Mouse (Mus musculus): ENCODE data around the gene C1qtnf3.

C1qtnf3 gene

DNA sequence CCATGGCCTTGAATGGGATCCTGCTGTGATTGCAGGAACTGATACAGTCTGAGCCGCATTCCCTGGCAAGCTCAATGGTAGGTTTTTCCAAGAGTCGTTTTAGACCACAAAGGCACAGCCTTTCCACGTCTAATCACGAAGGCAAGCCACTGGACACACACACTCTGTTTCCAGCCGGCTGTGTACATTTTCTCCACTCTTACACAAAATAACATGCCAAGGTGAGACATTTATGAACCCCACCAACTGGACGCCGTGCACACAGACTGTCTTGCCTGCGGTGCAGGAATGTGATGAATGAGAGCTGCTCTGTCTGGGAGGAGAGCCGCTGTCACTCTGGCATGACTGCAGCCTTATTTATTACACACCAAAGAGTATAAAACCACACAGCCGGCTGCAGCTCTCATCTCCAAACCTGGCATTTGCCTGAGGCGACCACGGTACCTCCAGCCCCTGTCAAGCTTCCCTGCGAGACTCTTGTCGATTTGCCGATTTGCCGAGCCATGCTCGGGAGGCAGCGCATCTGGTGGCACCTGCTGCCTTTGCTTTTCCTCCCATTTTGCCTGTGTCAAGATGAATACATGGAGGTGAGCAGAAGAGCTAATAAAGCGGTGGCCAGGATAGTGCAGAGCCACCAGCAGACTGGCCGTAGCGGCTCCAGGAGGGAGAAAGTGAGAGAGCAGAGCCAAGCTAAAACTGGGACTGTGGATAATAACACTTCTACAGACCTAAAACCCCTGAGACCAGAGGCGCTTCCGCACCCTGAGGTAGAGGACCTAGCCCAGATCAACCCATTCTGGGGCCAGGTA is at the start of gene C1qtnf3:
C1qtnf3 (plus strand) TSS at position 382 of the 809 bp plus-strand sequence.
- DNase-seq: peak; percentile 32

DNA sequence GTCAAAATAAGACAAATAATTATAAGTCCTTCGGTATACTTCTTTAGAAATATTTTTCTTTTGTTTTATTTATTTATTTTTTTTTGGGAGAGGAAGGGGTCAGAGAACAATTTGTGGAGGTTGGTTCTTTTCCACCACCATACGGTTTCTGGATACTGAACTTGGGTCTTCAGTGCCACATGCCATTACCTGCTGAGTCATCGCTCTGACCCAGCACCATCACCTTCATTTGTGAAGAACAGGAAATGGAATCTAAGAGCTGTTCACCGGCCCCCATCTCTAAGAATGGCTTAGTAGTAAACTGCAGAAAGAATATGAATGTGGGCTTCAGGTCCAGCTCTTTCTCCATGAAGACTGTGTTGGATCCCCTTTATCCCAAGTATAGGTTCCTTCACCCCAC is 49.8 kb upstream of the C1qtnf3 start:
- no peak for DNase-seq

DNA sequence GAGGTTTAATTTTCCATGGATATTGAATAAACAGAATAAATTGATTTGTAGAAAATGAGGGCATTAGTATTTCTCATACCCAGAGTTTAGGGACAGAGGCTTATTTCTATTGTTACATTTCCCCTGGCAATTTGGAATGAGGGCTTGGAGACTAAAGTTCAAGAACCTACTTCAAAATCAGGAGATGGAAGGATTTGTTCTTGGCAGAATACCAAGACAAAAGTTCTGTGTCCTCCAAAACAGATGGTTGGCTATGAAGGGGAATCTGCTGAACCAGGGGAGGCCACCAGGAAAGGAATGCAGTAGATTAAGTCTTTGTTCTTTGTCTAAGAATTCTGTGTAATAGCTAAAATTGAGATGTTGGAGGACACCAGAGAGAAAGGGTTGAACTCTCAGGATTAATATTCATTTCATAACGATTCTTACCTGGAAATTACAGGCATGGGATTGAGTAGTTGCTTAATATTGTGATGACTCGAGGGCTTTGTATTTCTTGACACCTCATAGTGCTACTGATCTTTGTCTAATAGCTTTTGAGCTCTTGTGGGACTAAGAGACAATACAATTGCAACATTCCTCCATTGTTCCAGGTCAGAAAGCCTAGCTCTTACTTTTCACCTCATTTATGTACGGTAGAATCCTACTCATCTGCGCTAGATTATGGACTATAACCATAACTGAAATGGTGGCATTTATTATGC is 35.4 kb upstream of the C1qtnf3 start:
- DNase-seq: no peak

DNA sequence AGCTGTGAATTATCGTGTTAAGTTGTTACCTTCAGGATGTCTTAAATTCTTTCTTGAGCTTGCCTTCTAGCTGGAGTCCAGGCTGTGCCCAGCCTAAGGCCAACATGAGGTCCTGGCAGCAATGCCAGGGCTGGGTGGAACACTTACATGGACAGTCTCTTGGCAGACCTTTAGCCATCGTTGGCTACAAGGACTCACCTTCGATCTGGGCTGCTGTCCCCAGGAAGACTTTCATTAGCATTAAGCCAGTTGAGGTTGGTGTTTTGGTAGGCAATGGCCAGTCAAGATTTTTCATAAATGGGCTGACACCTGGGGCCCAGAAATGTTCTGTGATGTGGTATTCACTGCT is 34.8 kb upstream of the C1qtnf3 start:
- DNase-seq: no peak

DNA sequence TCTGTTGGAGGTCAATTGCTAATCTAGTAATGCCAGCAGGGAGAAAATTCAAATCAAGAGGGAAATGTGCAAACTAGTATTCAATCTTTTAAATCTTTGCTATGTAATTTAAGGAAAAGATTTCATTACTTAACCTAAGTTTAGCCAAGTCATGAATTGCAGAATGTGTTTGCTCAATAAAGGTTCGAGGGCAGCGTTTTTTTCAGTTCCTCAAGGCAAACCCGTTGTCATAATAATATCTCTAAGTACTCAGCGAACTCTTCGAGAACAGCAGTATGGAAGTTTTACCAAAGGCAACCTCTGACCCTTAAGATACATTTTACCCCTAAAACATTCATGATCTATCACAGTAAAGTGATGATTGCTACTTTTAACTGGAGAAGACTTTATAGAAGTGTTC is 31.9 kb upstream of the C1qtnf3 start:
- DNase-seq: no peak

DNA sequence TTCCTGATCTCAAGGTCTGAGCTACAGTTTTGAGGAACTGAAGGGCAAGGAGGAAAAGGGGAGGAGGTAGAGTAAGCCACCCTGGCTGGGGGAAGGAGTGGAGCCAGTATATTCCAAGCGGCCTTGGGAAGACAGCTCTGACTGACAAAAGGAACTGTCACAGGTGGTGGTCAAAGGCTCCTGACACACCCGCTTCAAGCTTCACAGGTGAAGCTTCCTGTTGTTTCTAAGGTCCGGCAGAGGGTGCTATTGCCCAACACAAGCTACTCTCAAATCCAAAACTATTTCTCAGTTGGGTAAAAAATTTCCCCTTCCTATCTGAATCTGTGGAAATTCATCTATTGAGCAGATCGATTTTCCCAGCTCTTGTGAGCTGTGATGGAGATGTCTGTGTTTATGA is 31.1 kb upstream of the C1qtnf3 start:
- DNase-seq: peak; percentile 43

DNA sequence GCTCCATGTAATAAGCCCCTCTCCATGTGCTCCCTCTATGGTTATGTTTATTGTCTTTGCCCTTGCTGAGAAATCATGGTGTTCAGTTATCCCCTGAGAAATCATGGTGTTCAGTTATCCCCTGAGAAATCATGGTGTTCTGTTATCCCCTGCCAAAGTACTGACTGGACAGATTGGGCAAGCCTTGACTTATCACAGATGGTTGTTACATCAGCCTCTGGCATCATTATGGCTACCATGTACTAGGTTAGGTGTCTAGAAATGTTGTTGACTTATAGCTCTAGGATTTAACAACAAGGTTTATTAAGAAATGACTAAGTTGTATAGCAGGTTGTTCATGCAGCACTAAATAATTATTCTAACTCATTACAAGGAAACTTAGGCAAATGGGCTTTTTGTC is 30.1 kb upstream of the C1qtnf3 start:
- no peak for DNase-seq

DNA sequence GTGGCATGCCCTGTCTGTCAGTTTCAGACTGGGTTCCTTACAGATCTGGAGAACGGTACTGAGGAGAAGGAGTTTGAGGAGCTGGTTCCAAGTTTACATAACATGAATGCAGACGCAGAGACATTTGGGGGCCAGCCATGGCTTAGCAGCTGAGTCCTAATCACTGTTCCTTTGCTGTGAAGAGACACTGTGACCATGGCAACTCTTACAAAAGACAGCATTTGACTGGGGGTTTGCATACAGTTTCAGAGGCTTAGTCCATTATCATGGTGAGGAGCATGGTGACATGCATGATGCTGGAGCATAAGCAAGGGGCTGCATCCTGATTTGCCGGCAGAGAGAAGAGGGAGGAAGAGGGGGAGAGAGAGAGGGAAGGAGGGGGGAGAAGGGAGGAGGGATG is 29.6 kb upstream of the C1qtnf3 start:
- no peak for DNase-seq

DNA sequence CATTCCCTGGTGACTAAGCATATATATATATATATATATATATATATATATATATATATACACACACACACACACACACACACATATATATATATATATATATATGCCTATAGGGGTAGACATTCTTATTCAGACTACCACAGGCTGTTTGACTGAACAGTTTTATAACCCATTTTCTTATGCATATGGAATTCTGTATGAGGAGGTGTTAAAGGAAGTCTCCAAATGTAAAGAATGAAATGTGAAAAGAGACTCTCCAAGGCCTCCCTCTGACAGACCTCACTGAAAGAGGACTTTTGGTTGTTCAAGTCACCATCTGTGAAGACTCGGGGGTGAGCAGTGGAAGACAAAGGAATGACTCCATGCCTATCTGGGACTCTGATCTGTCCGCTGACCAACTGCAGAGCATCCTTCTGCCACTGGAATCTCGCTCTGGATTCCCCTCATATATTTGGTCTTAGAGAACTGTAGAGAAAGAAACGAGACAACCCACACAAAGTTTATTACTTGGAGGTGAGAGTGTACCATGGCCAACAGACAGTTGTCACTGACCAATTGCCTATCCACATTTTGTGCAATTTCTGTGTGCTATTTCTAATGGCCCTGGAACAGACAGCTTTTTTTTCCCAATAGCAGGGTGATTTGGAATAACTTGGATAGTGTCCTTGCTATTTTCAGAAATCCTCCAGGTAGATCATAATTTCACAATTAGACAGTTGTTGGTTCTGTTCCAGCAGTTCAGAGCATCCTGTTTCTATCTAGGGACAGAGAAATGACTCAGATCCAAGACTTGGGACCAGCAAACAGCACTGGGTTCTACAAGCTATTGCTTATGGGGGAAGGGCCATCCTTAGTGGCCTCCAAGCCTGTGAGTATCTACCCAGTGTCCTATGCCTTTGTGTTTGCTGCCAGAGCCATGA is 28.8 kb upstream of the C1qtnf3 start:
- DNase-seq: no peak

DNA sequence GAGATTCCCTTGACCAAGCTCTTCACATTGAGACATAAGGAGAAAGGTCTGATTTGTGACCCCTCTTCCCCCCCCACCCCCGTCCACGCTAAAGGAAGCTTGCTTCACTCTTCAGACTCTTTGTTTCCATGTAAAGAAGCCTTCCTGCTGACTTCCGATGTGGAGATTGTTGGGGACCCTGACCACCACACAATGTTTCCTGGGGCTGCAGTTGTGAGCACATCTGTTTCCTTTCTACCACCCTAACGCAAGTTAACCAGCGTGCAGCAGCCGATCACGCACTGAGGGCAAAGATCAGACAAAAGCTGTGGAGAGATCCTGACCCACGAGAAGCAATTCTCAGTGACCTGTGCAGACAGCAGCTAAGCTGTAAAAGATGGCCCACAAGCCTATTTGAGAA is 24.8 kb upstream of the C1qtnf3 start:
- no peak for DNase-seq

DNA sequence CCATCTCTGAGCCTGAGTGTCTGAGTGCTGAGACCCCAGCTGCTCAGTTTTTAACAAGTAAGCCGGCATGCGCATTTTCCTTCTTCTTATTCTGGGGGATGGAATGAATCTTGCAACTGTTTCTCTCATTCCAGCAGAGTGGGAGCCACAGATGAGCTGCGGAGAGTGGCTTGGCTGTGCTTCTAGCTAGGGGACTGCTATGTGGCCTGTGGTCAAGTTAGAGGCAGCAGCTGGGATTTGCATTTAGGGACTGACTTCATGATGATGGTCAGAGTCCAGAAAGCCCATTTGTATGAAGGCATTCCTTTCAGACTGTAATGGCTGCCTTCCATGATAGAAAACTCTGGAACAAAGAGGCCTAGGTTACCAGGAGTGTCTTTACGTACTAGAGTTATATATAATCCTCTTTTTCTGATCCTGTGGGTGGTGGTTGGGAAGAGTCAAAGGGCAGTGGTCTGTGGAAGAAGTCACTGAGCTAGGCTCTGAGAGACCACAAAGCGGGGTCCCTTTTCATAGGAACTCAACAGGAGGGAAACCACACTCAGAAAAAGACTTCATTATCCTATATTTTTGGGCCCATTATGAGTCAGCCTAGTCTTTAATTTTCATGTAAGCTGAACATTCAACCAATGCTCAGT is 23.4 kb upstream of the C1qtnf3 start:
- no peak for DNase-seq

DNA sequence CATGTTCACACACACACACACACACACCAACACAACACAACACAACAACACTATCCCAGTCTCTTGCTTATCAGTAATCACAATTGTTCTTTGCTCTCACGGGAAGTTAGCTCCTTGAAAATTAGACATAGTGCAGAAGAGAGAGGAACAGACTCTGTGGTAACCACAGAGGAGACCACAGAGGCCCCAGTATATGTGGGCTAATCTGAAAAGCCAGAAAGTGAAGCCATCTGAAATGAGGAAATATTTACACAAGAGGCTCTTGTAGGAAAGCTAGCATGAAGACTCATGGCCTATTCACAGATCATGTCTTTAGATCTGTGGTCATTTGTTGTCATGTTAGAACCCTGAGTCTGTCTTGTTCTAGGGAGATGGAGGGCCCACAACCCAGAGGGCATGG is 18.2 kb upstream of the C1qtnf3 start:
- no peak for DNase-seq

DNA sequence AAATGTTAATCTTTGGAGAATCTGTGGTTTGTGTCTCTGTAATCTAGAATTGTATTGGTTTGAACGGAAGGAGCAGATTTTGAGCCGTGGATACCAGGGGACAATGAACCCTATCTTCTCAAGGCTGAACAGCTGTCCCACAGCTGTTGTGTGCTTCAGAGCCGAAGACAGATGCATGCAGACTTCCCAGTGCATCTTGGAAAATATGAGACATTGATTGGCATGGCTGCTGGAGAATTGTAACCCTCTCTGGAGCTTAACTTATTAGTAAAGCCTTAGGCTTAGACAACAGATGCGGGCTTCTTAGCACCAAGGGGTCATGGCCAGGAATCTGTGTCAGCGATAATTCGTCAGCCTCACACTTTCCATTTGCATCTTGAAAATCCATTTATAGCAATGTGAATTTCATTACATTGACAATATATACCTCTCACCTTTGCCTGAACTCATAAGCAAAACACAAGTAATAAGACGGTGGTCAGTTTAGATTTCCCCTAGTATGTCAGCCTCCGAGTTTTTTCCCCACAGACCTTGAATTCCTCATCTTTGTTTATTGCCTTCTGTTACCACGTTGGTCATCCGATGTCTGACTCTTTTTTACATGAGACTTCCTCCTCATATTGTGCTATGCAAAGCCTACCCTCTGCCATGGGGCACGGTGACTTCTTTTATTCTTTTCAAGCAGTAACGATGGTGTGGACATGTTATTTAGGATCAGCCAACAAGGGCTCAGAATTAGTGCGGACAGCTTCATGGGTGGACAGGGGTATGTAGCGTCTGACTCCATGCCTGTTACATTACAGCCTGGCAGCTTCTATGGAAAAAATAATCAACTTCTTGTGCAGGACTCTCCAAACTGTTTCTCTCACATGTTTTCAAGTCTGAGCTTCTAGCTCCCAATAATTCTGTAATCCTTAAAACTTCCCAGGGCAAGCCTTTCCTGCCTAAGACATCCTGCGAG is 11.7 kb upstream of the C1qtnf3 start:
- DNase-seq: peak; percentile 48

DNA sequence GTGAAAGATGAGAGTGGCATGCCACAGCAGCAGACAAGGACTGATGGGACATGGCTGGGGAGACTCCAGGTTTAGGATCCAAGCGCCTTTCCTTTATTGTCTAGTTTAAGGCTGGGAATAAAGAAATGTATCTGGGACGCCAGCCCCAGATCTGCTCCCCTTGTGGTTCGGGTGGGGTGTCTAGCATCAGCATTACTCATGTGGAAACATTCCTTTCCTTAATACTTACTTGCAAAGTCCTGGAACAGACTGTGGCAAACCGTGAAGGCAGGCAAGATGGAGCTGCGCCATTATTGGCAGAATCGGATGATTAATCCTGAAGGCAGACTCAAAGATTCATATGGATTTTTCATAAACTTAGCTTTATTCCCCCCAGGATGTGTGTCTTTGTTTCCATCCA is 10.2 kb upstream of the C1qtnf3 start:
- DNase-seq: no peak

DNA sequence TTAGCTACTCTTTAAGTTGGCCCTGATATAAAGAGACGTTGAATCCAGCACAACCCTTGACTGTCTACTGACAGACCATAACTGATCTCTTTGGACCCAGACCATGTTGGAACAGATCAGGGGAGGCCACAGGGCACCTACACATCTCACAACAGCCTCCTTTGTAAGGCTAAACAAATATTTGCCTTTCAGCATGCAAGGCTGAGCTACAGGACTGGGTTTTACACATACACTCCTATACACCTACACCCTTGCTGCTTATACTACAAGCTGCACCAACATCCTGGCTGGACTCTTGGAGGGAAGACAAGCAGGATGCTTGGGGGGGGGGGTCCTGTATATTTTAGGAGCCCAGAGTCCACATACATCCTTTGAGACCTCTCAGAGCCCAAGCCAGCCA is 4.3 kb upstream of the C1qtnf3 start:
- no peak for DNase-seq

DNA sequence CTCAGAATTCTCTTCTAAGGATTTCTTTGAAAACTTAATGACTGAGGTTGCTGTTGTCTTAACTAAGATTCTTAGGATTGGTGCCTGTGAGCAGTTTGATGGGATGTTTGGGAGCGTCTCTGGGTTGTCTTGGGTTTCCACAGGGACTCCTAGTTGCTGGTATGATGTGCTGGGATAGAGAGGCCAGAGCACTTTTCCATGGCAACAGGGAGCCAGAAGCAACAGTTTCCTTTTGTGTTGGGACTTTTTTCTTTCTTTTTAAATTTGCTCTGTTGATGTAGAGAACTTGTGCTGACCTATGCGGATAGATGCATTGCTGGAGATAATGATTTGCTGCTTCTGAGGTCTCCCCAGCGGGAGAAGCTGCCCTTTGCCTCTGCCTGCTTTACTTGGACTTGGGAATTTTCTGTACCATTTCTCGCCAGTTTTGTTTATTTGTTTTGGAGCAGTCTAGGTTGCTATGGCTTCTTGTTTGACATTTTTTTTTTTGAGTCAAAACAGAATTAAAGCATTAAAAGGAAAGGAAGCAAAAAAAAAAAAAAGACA is 701 bp downstream of the C1qtnf3 start:
- no peak for DNase-seq

DNA sequence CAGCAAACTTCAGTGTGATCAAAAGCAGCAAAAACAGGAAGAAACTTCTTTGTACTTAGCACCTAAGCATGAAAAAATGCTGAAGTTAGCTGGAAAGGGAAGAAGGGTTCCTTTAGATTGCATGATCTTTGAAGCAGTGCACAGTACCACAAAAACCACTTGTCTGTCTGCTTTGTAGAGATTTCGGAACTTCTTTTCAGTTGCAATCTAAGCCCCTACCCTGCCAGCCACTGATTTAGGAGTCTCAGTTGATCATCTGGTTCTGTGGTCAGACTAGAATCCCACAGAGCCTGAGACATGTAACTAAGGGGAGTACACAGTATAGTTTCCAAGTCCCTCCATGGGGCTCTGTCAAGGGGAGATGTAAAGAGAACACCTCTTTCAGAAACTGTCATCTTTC is 1.3 kb downstream of the C1qtnf3 start:
- DNase-seq: no peak

DNA sequence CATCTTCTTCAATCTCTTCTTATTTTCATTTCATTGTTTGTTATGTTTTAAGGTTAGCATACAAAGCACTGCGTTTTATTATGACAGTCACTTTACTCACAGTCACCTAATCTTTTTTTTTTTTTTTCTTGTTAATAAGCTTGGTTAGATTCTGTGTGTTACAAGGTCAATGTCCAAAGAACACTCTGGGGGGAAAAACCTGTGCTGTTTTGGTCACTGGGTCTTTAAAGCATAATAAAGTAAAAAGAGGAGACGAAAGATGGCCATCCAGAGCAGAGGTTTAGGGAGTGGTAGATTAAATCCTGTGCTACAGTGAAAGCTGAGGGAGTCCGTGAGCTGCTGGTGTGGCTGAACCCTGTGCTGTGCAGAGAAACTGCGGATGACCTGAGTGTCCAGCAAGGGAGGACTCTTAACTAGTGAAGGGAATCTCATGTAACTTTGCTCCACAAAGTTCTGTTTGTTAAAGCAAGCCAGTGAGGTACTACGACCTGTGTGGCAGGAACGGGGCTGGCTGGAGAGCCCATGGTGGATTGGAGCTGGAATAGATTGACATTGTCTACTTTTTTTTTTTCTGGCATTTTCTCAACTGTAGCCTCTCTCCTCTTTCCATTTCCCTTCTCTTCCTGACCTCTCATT is 2.4 kb downstream of the C1qtnf3 start:
- DNase-seq: no peak

DNA sequence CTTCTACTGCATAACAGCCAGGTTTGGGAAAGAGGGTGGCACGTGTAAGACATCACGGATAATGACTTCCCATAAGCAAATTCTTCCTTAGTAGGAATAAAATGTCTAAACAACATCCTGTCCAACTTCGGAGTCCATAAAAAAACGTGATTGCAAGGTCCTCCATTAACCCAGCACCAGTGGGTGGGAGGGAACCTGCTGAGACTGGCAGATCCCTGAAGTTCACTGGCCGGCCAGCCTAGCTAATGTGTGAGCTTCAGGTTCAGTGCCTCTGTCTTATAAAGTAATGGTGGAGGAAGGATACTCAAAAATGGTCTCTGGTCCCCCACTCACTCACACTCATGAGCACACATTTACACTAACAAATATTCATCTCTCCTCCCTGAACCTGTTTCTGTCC is 3.0 kb downstream of the C1qtnf3 start:
- DNase-seq: no peak

DNA sequence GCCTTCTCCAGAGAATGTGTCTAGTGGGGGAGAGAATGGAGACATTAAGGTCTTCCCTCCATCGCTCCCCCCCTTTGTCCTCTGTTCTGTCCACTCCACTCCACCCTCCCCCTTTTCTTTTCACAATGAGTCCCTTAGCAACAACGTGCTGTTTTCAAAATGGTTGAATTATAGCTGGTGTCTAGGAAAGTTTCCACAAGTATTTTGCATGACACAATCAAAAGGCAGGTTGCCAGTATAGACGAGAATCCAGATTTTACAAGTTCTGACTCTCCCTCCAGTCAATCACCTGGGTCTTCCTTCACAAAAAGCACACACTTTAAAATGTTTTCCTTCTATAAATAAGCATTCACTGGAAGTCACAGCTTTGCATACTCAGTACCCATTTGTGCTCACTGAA is 4.6 kb downstream of the C1qtnf3 start:
- DNase-seq: no peak
